Mouse (Mus musculus): ENCODE measurements at regions not wholly inside any gene's neighbourhood (a gene's known extent, or its start where the extent isn't known, plus 50 kb on each side); places are given as distances from the start of the nearest gene placed in this dataset.
"Not testable (repeated sequence)": the region's sequence is repeated elsewhere in the genome, so short reads cannot be mapped to it uniquely, and the experiment has no call there.

- DNase-seq (ENCODE audit: low read depth, low spot score): no peak
These were observed 59.5 kb upstream of the Zbtb18 start for GRCm38 (mm10) chr1:177382596-177383190.

- no peak for DNase-seq (ENCODE audit: low read depth, low spot score)
These were observed 60.0 kb upstream of the Zbtb18 start for GRCm38 (mm10) chr1:177382147-177382546.

- no peak for DNase-seq (ENCODE audit: low read depth, low spot score)
These were observed 64.0 kb upstream of the Zbtb18 start for GRCm38 (mm10) chr1:177378112-177378511.

GRCm38 (mm10) chr1:177373226-177373825 is 68.8 kb upstream of the Zbtb18 start:
- DNase-seq (ENCODE audit: low read depth, low spot score): no peak

GRCm38 (mm10) chr1:177372066-177372465 is 70.1 kb upstream of the Zbtb18 start:
- DNase-seq (ENCODE audit: low read depth, low spot score): no peak

- no peak for DNase-seq (ENCODE audit: low read depth, low spot score)
These were observed 74.1 kb upstream of the Zbtb18 start for GRCm38 (mm10) chr1:177367864-177368610.

GRCm38 (mm10) chr1:177366914-177367313 is 75.2 kb upstream of the Zbtb18 start:
- no peak for DNase-seq (ENCODE audit: low read depth, low spot score)

GRCm38 (mm10) chr1:177366475-177366874 is 75.7 kb upstream of the Zbtb18 start:
- DNase-seq (ENCODE audit: low read depth, low spot score): no peak

- DNase-seq (ENCODE audit: low read depth, low spot score): no peak
These were observed 77.8 kb upstream of the Zbtb18 start for GRCm38 (mm10) chr1:177364355-177364754.

GRCm38 (mm10) chr1:177362398-177362797 is 79.8 kb upstream of the Zbtb18 start:
- no peak for DNase-seq (ENCODE audit: low read depth, low spot score)

- DNase-seq (ENCODE audit: low read depth, low spot score): no peak
These were observed 90.5 kb upstream of the Akt3 start for GRCm38 (mm10) chr1:177348400-177349092.

- DNase-seq (ENCODE audit: low read depth, low spot score): no peak
These were observed 89.2 kb upstream of the Akt3 start for GRCm38 (mm10) chr1:177347208-177347607.

- no peak for DNase-seq (ENCODE audit: low read depth, low spot score)
These were observed 88.5 kb upstream of the Akt3 start for GRCm38 (mm10) chr1:177346540-177346939.

GRCm38 (mm10) chr1:177345540-177345939 is 87.5 kb upstream of the Akt3 start:
- no peak for DNase-seq (ENCODE audit: low read depth, low spot score)

- no peak for DNase-seq (ENCODE audit: low read depth, low spot score)
These were observed 85.9 kb upstream of the Akt3 start for GRCm38 (mm10) chr1:177343949-177344348.

- DNase-seq (ENCODE audit: low read depth, low spot score): no peak
These were observed 85.1 kb upstream of the Akt3 start for GRCm38 (mm10) chr1:177343121-177343520.

GRCm38 (mm10) chr1:177340232-177340631 is 82.2 kb upstream of the Akt3 start:
- no peak for DNase-seq (ENCODE audit: low read depth, low spot score)

- not testable (repeated sequence) for DNase-seq (ENCODE audit: low read depth, low spot score)
These were observed 81.3 kb upstream of the Akt3 start for GRCm38 (mm10) chr1:177339207-177339787.

- DNase-seq (ENCODE audit: low read depth, low spot score): peak; percentile 68
These were observed 80.6 kb upstream of the Akt3 start for GRCm38 (mm10) chr1:177338466-177339206.

- DNase-seq (ENCODE audit: low read depth, low spot score): no peak
These were observed 79.8 kb upstream of the Akt3 start for GRCm38 (mm10) chr1:177337756-177338155.

- DNase-seq (ENCODE audit: low read depth, low spot score): peak; percentile 13
These were observed 79.1 kb upstream of the Akt3 start for GRCm38 (mm10) chr1:177337141-177337540.
